In genomic region chr7:45869787-45870186, GRCm38 (mm10) we compare ENCODE assay signal across 7 mouse cellular contexts. TPM values are rescaled to one million over a fixed set of nuclear protein-coding genes. Genes with fewer than 3 reads are reported as not detected.
DNase-seq lines count a peak whose midpoint lies in the region; ATAC-seq lines count a peak whose summit lies in the region.

No protein-coding gene starts in this region.

- peaks cover 69% of the 10 kb centered on the region for H3K27me3 ChIP-seq in forebrain, embryonic 12.5 days
- peaks cover 45% of the 10 kb centered on the region for H3K27me3 ChIP-seq in intestine, embryonic 14.5 days (replicated peaks; ENCODE audit: control insufficient read depth, insufficient read depth, low read length)
- peaks cover 4% of the 10 kb centered on the region; the same call in 1 of the 2 replicates for H3K27me3 ChIP-seq in neural tube, embryonic 14.5 days (ENCODE audit: control insufficient read depth, insufficient read depth, low read length)

- H3K4me2 ChIP-seq in forebrain, embryonic 12.5 days = peak overlapping the region; percentile 56
- peak overlapping the region; percentile 42 for H3K4me2 ChIP-seq in intestine, embryonic 14.5 days (ENCODE audit: low read length)
- peak overlapping the region; percentile 60 for H3K4me2 ChIP-seq in neural tube, embryonic 14.5 days (ENCODE audit: low read depth, low read length)

- H3K4me3 ChIP-seq in forebrain, embryonic 12.5 days (replicated peaks) = peak overlapping the region; percentile 31
- H3K4me3 ChIP-seq in intestine, embryonic 14.5 days (ENCODE audit: low read depth, low read length) = no peak overlapping the region
- peak overlapping the region; percentile 42 for H3K4me3 ChIP-seq in neural tube, embryonic 14.5 days (ENCODE audit: low read depth, low read length)

- H3K4me1 ChIP-seq in forebrain, embryonic 12.5 days = peaks cover 62% of the 10 kb centered on the region
- H3K4me1 ChIP-seq in intestine, embryonic 14.5 days (replicated peaks; ENCODE audit: control insufficient read depth, insufficient read depth, low read length) = peaks cover 44% of the 10 kb centered on the region
- H3K4me1 ChIP-seq in neural tube, embryonic 14.5 days (ENCODE audit: control insufficient read depth, insufficient read depth, low read length) = peaks cover 34% of the 10 kb centered on the region

- WGBS in forebrain, embryonic 12.5 days = 6% methylated on average over 14 of the region's 14 CpGs
- 3% methylated on average over 14 of the region's 14 CpGs for WGBS in intestine, embryonic 14.5 days
- under 1% methylated on average over 12 of the region's 14 CpGs for WGBS in neural tube, embryonic 14.5 days

- no peak overlapping the region for H3K27ac ChIP-seq in forebrain, embryonic 12.5 days
- no peak overlapping the region for H3K27ac ChIP-seq in intestine, embryonic 14.5 days (ENCODE audit: low read depth)
- no peak overlapping the region for H3K27ac ChIP-seq in neural tube, embryonic 14.5 days (ENCODE audit: low read depth, low read length)

- ATAC-seq in forebrain, embryonic 12.5 days (ENCODE audit: low FRiP score) = no peak
- no peak for ATAC-seq in intestine, embryonic 14.5 days (replicated peaks; ENCODE audit: low FRiP score, low TSS enrichment, low read depth)
- no peak for ATAC-seq in neural tube, embryonic 14.5 days (ENCODE audit: low read depth)

- H3K9me3 ChIP-seq in forebrain, embryonic 12.5 days = no peaks in the 10 kb centered on the region
- H3K9me3 ChIP-seq in intestine, embryonic 14.5 days (ENCODE audit: control insufficient read depth, low read length) = no peaks in the 10 kb centered on the region
- no peaks in the 10 kb centered on the region for H3K9me3 ChIP-seq in neural tube, embryonic 14.5 days (ENCODE audit: control insufficient read depth, low read length)

- H3K36me3 ChIP-seq in forebrain, embryonic 12.5 days (replicated peaks) = peaks cover 9% of the 10 kb centered on the region; the same call in 1 of the 2 replicates
- H3K36me3 ChIP-seq in intestine, embryonic 14.5 days (ENCODE audit: control insufficient read depth, insufficient read depth, low read length) = peaks cover 5% of the 10 kb centered on the region; the same call in 1 of the 2 replicates
- peaks cover 5% of the 10 kb centered on the region for H3K36me3 ChIP-seq in neural tube, embryonic 14.5 days (ENCODE audit: control insufficient read depth, insufficient read depth, low read length)

- DNase-seq in kidney, postnatal 4 days = peak; percentile 31 to 44
- no peak for DNase-seq in kidney, adult 11 months
- DNase-seq in intestine, embryonic 14.5 days (ENCODE audit: low spot score) = no peak
- no peak for DNase-seq in retina, postnatal 1 day
- no peak for DNase-seq in frontal cortex, postnatal 25 days (ENCODE audit: low spot score in 2 of 2)

- H3K9ac ChIP-seq in forebrain, embryonic 12.5 days = peak overlapping the region; percentile 49
- no peak overlapping the region for H3K9ac ChIP-seq in intestine, embryonic 14.5 days (ENCODE audit: low read length)
- H3K9ac ChIP-seq in neural tube, embryonic 14.5 days (replicated peaks; ENCODE audit: low read depth, low read length) = peak overlapping the region; percentile 56

RNA-seq across cellular contexts. Expression of gene Kdelr1, which starts 2.8 kb away (rescaled TPM):
- 38.6 and 44.6 TPM in 2 replicates for polyA plus RNA-seq in forebrain, embryonic 12.5 days (2016; fragmentation: Nextera tagmentation; extraction: Ambion mirVana)
- 120 and 124 TPM in 2 replicates for polyA plus RNA-seq in intestine, embryonic 14.5 days (2014; fragmentation: Nextera tagmentation; extraction: Ambion mirVana)
- 67.9 and 98.6 TPM in 2 replicates for polyA plus RNA-seq in neural tube, embryonic 14.5 days (2014; fragmentation: Nextera tagmentation; extraction: Ambion mirVana)

RNA-seq across cellular contexts. Expression of gene Grin2d, which starts 8.4 kb away (rescaled TPM):
- 0.33 and 0.47 TPM in 2 replicates for polyA plus RNA-seq in forebrain, embryonic 12.5 days (2016; fragmentation: Nextera tagmentation; extraction: Ambion mirVana)
- polyA plus RNA-seq in intestine, embryonic 14.5 days (2014; fragmentation: Nextera tagmentation; extraction: Ambion mirVana) = 0.24 and 0.37 TPM in 2 replicates
- 3.4 and 4.3 TPM in 2 replicates for polyA plus RNA-seq in neural tube, embryonic 14.5 days (2014; fragmentation: Nextera tagmentation; extraction: Ambion mirVana)

RNA-seq across cellular contexts. Expression of gene Syngr4, which starts 26.7 kb away (rescaled TPM):
- polyA plus RNA-seq in forebrain, embryonic 12.5 days (2016; fragmentation: Nextera tagmentation; extraction: Ambion mirVana) = 0.63 and 0.88 TPM in 2 replicates
- polyA plus RNA-seq in intestine, embryonic 14.5 days (2014; fragmentation: Nextera tagmentation; extraction: Ambion mirVana) = 0.99 and 1.0 TPM in 2 replicates
- polyA plus RNA-seq in neural tube, embryonic 14.5 days (2014; fragmentation: Nextera tagmentation; extraction: Ambion mirVana) = 0.37 TPM in 1 of 2 replicates, not detected in the other

RNA-seq across cellular contexts. Expression of gene Tmem143, which starts 27.0 kb away (rescaled TPM):
- 3.3 and 3.9 TPM in 2 replicates for polyA plus RNA-seq in forebrain, embryonic 12.5 days (2016; fragmentation: Nextera tagmentation; extraction: Ambion mirVana)
- 3.9 and 4.3 TPM in 2 replicates for polyA plus RNA-seq in intestine, embryonic 14.5 days (2014; fragmentation: Nextera tagmentation; extraction: Ambion mirVana)
- 4.0 and 4.8 TPM in 2 replicates for polyA plus RNA-seq in neural tube, embryonic 14.5 days (2014; fragmentation: Nextera tagmentation; extraction: Ambion mirVana)

RNA-seq across cellular contexts. Expression of gene Grwd1, which starts 39.0 kb away (rescaled TPM):
- polyA plus RNA-seq in forebrain, embryonic 12.5 days (2016; fragmentation: Nextera tagmentation; extraction: Ambion mirVana) = 55.5 and 60.0 TPM in 2 replicates
- 86.9 and 95.1 TPM in 2 replicates for polyA plus RNA-seq in intestine, embryonic 14.5 days (2014; fragmentation: Nextera tagmentation; extraction: Ambion mirVana)
- 39.0 and 40.5 TPM in 2 replicates for polyA plus RNA-seq in neural tube, embryonic 14.5 days (2014; fragmentation: Nextera tagmentation; extraction: Ambion mirVana)

Comparison
In these comparisons a context has a peak if more than half of its experiments do, and no peak if none do; other contexts are left out.
1. DNase-seq: peak in kidney, postnatal 4 days (2 of 2); none in kidney, adult 11 months (single experiment), intestine, embryonic 14.5 days (single experiment), retina, postnatal 1 day (single experiment) and frontal cortex, postnatal 25 days (0 of 2).
2. Peak in every context shown above with its lines, with median percentiles within 50 percentile points of each other: H3K4me2 ChIP-seq.